Comparison of ENCODE assay signal across 10 mouse cellular contexts in the genomic region with DNA sequence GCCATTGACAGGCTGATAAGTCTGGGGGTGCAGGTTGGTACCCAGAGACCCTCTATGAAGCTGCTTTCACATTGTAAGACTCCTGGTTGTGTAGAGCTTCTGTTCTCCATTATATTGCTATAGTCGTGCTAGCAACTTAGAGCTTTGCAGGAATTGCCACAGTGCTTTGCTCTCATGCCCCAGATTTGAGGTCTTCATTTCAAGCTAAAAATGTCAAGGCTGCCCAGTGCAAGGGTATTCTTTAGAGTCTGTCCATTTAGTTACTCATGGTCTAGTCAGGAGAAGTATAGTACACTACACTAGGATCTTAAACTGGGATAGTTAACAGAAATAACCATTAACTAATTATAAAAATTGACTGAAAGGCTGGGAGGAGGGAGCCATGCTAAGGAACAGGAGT. TPM values are rescaled to one million over a fixed set of nuclear protein-coding genes. Genes with fewer than 3 reads are reported as not detected.
DNase-seq lines count a peak whose midpoint lies in the region.
"Had no signal": no experiment of that assay in that cellular context is flagged by ENCODE, and none has a peak within 500 bp of the region (broad histone marks: within the 10 kb centered on the region; RNA-seq: fewer than 3 reads in every experiment).

No protein-coding gene starts in this region.

- DNase-seq in adrenal gland, adult 2 months = peak; percentile 53
- no peak for DNase-seq in adrenal gland, postnatal 25 days
- DNase-seq in adrenal gland, postnatal 10 days = peak; percentile 18
- DNase-seq in adrenal gland, postnatal 4 days (ENCODE audit: low spot score in 2 of 2) = no peak
- DNase-seq in spleen, postnatal 14 days (ENCODE audit: low spot score in 2 of 2) = no peak
- DNase-seq: cerebellum, adult 11-12 months; cerebellum, adult 2 months; cerebellum, adult 9-10 months; cerebellum, postnatal 25 days; forebrain, postnatal 0 days had no signal

RNA-seq across cellular contexts. Expression of gene Farp2, which starts 35.4 kb away (rescaled TPM):
- total RNA-seq in adrenal gland, adult 2 months (2021) = 10 to 100 TPM; 17.0 to 21.7 TPM
- polyA plus RNA-seq in adrenal gland, adult 2 months (2012; rRNA removed) = 5.2 and 5.9 TPM in 2 replicates
- 19.2 and 26.9 TPM in 2 replicates for total RNA-seq in adrenal gland, postnatal 25 days (2021)
- 10 to 100 TPM; 17.7 to 20.1 TPM for total RNA-seq in adrenal gland, postnatal 10 days (2021)
- 10 to 100 TPM; 19.3 to 22.9 TPM for total RNA-seq in adrenal gland, postnatal 4 days (2021)

Comparison
In these comparisons a context has a peak if more than half of its experiments do, and no peak if none do; other contexts are left out.
1. DNase-seq: peak in adrenal gland, adult 2 months (single experiment) and adrenal gland, postnatal 10 days (single experiment); none in adrenal gland, postnatal 25 days (single experiment), adrenal gland, postnatal 4 days (0 of 2) and spleen, postnatal 14 days (0 of 2).